Mouse (Mus musculus) liver, adult 2 months (tissue): ENCODE results near the gene Mettl7b.

ENCODE experiments used
- CTCF ChIP-seq: fragments of 200-500 bp; IDR thresholded peaks from 2 replicates; pipeline ENCODE4 v1.5.1; 2011; ENCODE audit warnings: low read depth, low read length, control low read depth
- POLR2A ChIP-seq: fragments of 200-500 bp; IDR thresholded peaks from 2 replicates; pipeline ENCODE4 v1.6.1; 2011; ENCODE audit warnings: low read length, control low read depth; ENCODE audit not compliant: insufficient read depth; ENCODE audit errors: extremely low read depth

DNA sequence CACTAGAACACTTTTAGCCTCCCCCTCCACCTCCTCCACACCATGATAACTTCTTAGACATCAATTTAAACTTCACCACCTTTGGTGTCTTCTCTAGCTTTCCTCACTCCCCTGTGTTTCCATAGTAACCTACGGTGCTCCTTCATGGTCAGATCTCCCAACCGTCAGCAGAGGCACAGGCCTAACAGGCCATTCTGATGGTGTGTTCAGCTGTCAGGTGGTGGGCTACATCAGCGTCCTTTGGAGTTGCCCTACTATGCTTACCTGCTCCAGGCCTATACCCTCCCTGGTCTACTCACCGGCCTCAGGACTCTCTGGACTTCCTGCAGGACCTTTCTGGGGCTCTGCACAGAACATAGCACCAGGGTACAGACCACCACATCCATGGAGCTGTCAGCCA, 646 bp downstream of the Mettl7b start:
- no peak for TF ChIP-seq CTCF
- TF ChIP-seq POLR2A, result no peak
